Mouse (Mus musculus): ENCODE measurements around the gene Dhrs7b.

DNA sequence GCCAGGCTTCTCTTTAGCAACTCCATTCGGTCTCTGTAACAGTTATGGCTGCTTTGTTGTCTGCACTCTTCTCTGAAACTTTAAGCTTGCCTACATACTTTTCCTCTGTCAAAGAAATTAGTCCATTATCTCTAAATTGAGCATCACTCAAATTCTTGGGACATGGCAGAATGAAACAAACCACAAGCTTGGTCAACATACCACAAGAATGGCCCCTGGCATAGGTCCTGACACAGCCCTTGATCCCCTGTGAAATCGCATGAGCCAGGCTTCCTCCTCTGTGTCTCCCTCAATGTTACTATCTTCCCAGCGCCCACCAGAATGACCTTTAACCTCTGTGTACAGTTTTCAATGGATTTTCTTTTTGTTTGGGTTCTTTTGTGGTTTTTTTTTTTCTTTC is 52.0 kb downstream of the Dhrs7b start:
- TF ChIP-seq GATA1 (IDR thresholded peaks at IDR 0.05; ENCODE audit: borderline replicate concordance, low read length) (no peak), FLI1 (IDR thresholded peaks at IDR 0.05; ENCODE audit: low read length) (no peak)
